Mouse (Mus musculus) stomach, postnatal 0 days (tissue): ENCODE measurements around the gene Insc.

Experiments
- CTCF ChIP-seq: IDR thresholded peaks from 2 replicates; pipeline ENCODE4 v1.5.1; 2016; ENCODE audit warnings: antibody characterized with exemption, low read depth, mild to moderate bottlenecking, moderate library complexity
- EP300 ChIP-seq: optimal IDR thresholded peaks from 2 replicates; pipeline ENCODE3; 2016; ENCODE audit warnings: antibody characterized with exemption

DNA sequence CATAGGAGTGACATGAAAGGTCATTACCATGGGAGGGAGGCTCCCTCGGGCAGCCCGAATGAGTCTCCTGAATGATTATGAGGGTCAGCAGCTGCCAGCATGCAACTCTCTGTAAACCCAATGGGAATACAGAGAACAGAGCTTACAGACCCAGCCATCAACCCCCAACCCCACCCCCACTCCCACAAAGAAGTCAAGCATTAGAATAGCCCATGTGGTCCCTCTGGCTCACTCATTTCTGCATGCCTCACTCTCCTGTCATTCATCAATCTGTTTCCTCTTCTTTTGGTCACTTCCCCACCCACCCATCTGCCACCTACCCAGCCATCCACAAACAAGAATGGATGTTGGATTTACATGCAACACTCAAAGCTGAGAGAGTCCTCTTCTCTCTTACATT is 10.0 kb downstream of the Insc start:
- TF ChIP-seq CTCF (no peak), EP300 (no peak)
